Mouse (Mus musculus) large intestine, adult 2 months (tissue): Measurements from ENCODE around the gene Cgnl1. TPM values are rescaled to one million over a fixed set of nuclear protein-coding genes. Genes with fewer than 3 reads are reported as not detected.

ENCODE experiments used
- DNase-seq: peaks from one replicate; pipeline ENCODE4 v3.0.0-alpha.2; 2012; ENCODE audit warnings: low read depth, low spot score
- WGBS: fragments of 180-500 bp; shearing (Covaris S2); methylation state at CpG from one replicate; pipeline ENCODE4 v1.1.7; 2018; 5-methylcytosine and 5-hydroxymethylcytosine counted together
- polyA plus RNA-seq: library from polyadenylated mRNA; depleted of rRNA; stranded (reverse); fragments of >200 nt; gene quantifications from 2 replicates; pipeline ENCODE4 v1.2.3, GENCODE M21; 2012

Cgnl1 gene
- polyA plus RNA-seq, 1 experiment, result 1.7 TPM

GRCm38 (mm10) chr9:71769701-71770100, 1.7 kb downstream of the Cgnl1 start:
- 58% methylated on average over 9 of the region's 9 CpGs for WGBS
- no peak for DNase-seq

- 50% methylated on average over 1 of the region's 1 CpGs for whole genome bisulfite sequencing
- DNase-seq, result no peak
These were observed 3.3 kb downstream of the Cgnl1 start for GRCm38 (mm10) chr9:71768119-71768518.

GRCm38 (mm10) chr9:71766902-71767301, 4.5 kb downstream of the Cgnl1 start:
- DNase-seq, result no peak
- WGBS, result 87% methylated on average over 2 of the region's 2 CpGs

GRCm38 (mm10) chr9:71766306-71766705, 5.1 kb downstream of the Cgnl1 start:
- WGBS, result 81% methylated on average over 8 of the region's 8 CpGs
- no peak for DNase-seq

GRCm38 (mm10) chr9:71764551-71764950, 6.9 kb downstream of the Cgnl1 start:
- 37% methylated on average over 11 of the region's 11 CpGs for WGBS

GRCm38 (mm10) chr9:71763273-71763672, 8.1 kb downstream of the Cgnl1 start:
- no peak for DNase-seq
- WGBS, result 45% methylated on average over 1 of the region's 1 CpGs

More at GRCm38 (mm10) chr9:71764551-71764950, 6.9 kb downstream of the Cgnl1 start:
- no peak for DNase-seq

GRCm38 (mm10) chr9:71761663-71762062, 9.7 kb downstream of the Cgnl1 start:
- WGBS, result 89% methylated on average over 4 of the region's 4 CpGs
- DNase-seq, result no peak

- no peak for DNase-seq
- WGBS, result 52% methylated on average over 14 of the region's 14 CpGs
These were observed 10.8 kb downstream of the Cgnl1 start for GRCm38 (mm10) chr9:71760518-71761141.

- DNase-seq, result no peak
- 36% methylated on average over 5 of the region's 5 CpGs for WGBS
These were observed 11.5 kb downstream of the Cgnl1 start for GRCm38 (mm10) chr9:71759893-71760292.

GRCm38 (mm10) chr9:71757386-71757785, 14.0 kb downstream of the Cgnl1 start:
- DNase-seq, result no peak
- WGBS, result 69% methylated on average over 8 of the region's 8 CpGs

- DNase-seq, result no peak
- WGBS, result 61% methylated on average over 4 of the region's 4 CpGs
These were observed 14.5 kb downstream of the Cgnl1 start for GRCm38 (mm10) chr9:71756916-71757315.

GRCm38 (mm10) chr9:71753981-71754380, 17.4 kb downstream of the Cgnl1 start:
- DNase-seq, result no peak
- WGBS, result 70% methylated on average over 4 of the region's 4 CpGs

GRCm38 (mm10) chr9:71753529-71753928, 17.9 kb downstream of the Cgnl1 start:
- WGBS, result 60% methylated on average over 4 of the region's 4 CpGs
- no peak for DNase-seq

GRCm38 (mm10) chr9:71753117-71753516, 18.3 kb downstream of the Cgnl1 start:
- WGBS, result 36% methylated on average over 2 of the region's 2 CpGs
- no peak for DNase-seq

GRCm38 (mm10) chr9:71750015-71750672, 21.3 kb downstream of the Cgnl1 start:
- WGBS, result 25% methylated on average over 4 of the region's 4 CpGs
- DNase-seq, result no peak

- WGBS, result 39% methylated on average over 4 of the region's 4 CpGs
- no peak for DNase-seq
These were observed 25.0 kb downstream of the Cgnl1 start for GRCm38 (mm10) chr9:71746405-71746804.

- DNase-seq, result no peak
- 58% methylated on average over 12 of the region's 12 CpGs for WGBS
These were observed 33.1 kb downstream of the Cgnl1 start for GRCm38 (mm10) chr9:71738081-71738930.

GRCm38 (mm10) chr9:71737257-71738023, 34.0 kb downstream of the Cgnl1 start:
- DNase-seq, result no peak
- 33% methylated on average over 3 of the region's 3 CpGs for WGBS

GRCm38 (mm10) chr9:71735886-71736285, 35.5 kb downstream of the Cgnl1 start:
- no peak for DNase-seq
- 94% methylated on average over 7 of the region's 7 CpGs for WGBS

GRCm38 (mm10) chr9:71733559-71733958, 37.8 kb downstream of the Cgnl1 start:
- DNase-seq, result no peak
- WGBS, result 80% methylated on average over 2 of the region's 2 CpGs
